Mouse (Mus musculus): ENCODE measurements around the gene Vcam1. TPM values are rescaled to one million over a fixed set of nuclear protein-coding genes. Genes with fewer than 3 reads are reported as not detected.

Vcam1 gene
- total RNA-seq (2015) (28.2 and 42.0 TPM in 2 replicates), total RNA-seq (2017) (22.9 and 32.7 TPM in 2 replicates)

- ATAC-seq (replicated peaks; ENCODE audit: poor library complexity): peak; percentile 15; the same call in 1 of the 2 replicates
Measured at GRCm38 (mm10) chr3:116129259-116129738, at the start of gene Vcam1. Gene Vcam1, minus strand, starts transcription at chr3:116129688.

GRCm38 (mm10) chr3:116175106-116175505, 45.6 kb upstream of the Vcam1 start:
- no peak for ATAC-seq (replicated peaks; ENCODE audit: poor library complexity)

- no peak for ATAC-seq (replicated peaks; ENCODE audit: poor library complexity)
Measured at GRCm38 (mm10) chr3:116171461-116171860, 42.0 kb upstream of the Vcam1 start.

GRCm38 (mm10) chr3:116168056-116168455, 38.6 kb upstream of the Vcam1 start:
- ATAC-seq (replicated peaks; ENCODE audit: poor library complexity): no peak

- ATAC-seq (replicated peaks; ENCODE audit: poor library complexity): no peak
Measured at GRCm38 (mm10) chr3:116166296-116166695, 36.8 kb upstream of the Vcam1 start.

- ATAC-seq (replicated peaks; ENCODE audit: poor library complexity): no peak
Measured at GRCm38 (mm10) chr3:116165030-116165429, 35.5 kb upstream of the Vcam1 start.

- ATAC-seq (replicated peaks; ENCODE audit: poor library complexity): no peak
Measured at GRCm38 (mm10) chr3:116163517-116163916, 34.0 kb upstream of the Vcam1 start.

- ATAC-seq (replicated peaks; ENCODE audit: poor library complexity): peak; percentile 81
Measured at GRCm38 (mm10) chr3:116162097-116162666, 32.7 kb upstream of the Vcam1 start.

- peak; percentile 49 for ATAC-seq (replicated peaks; ENCODE audit: poor library complexity)
Measured at GRCm38 (mm10) chr3:116159376-116159775, 29.9 kb upstream of the Vcam1 start.

- no peak for ATAC-seq (replicated peaks; ENCODE audit: poor library complexity)
Measured at GRCm38 (mm10) chr3:116157447-116157990, 28.0 kb upstream of the Vcam1 start.

- no peak for ATAC-seq (replicated peaks; ENCODE audit: poor library complexity)
Measured at GRCm38 (mm10) chr3:116150056-116150632, 20.7 kb upstream of the Vcam1 start.

GRCm38 (mm10) chr3:116149096-116149495, 19.6 kb upstream of the Vcam1 start:
- ATAC-seq (replicated peaks; ENCODE audit: poor library complexity): no peak

- ATAC-seq (replicated peaks; ENCODE audit: poor library complexity): no peak
Measured at GRCm38 (mm10) chr3:116148676-116149075, 19.2 kb upstream of the Vcam1 start.

GRCm38 (mm10) chr3:116141226-116141625, 11.7 kb upstream of the Vcam1 start:
- no peak for ATAC-seq (replicated peaks; ENCODE audit: poor library complexity)

- no peak for ATAC-seq (replicated peaks; ENCODE audit: poor library complexity)
Measured at GRCm38 (mm10) chr3:116139000-116139399, 9.5 kb upstream of the Vcam1 start.

- ATAC-seq (replicated peaks; ENCODE audit: poor library complexity): peak; percentile 23; the same call in 1 of the 2 replicates
Measured at GRCm38 (mm10) chr3:116138081-116138480, 8.6 kb upstream of the Vcam1 start.

GRCm38 (mm10) chr3:116133363-116133762, 3.9 kb upstream of the Vcam1 start:
- no peak for ATAC-seq (replicated peaks; ENCODE audit: poor library complexity)

GRCm38 (mm10) chr3:116130711-116131110, 1.2 kb upstream of the Vcam1 start:
- peak; percentile 60 for ATAC-seq (replicated peaks; ENCODE audit: poor library complexity)

GRCm38 (mm10) chr3:116129841-116130595, 530 bp upstream of the Vcam1 start:
- ATAC-seq (replicated peaks; ENCODE audit: poor library complexity): peak; percentile 53

GRCm38 (mm10) chr3:116128311-116129204, 930 bp downstream of the Vcam1 start:
- ATAC-seq (replicated peaks; ENCODE audit: poor library complexity): no peak

- no peak for ATAC-seq (replicated peaks; ENCODE audit: poor library complexity)
Measured at GRCm38 (mm10) chr3:116127836-116128235, 1.7 kb downstream of the Vcam1 start.

All from megakaryocyte progenitor cell, adult 5-6 weeks (primary cell).